Mouse (Mus musculus) heart, adult 2 months (tissue): ENCODE results near the gene Grid2.

Experiments
- CTCF ChIP-seq: fragments of 200-600 bp; IDR thresholded peaks from 2 replicates; pipeline ENCODE4 v1.8.1; 2022; ENCODE audit warnings: antibody characterized with exemption, mild to moderate bottlenecking, moderate library complexity
- EP300 ChIP-seq: fragments of 200-500 bp; IDR thresholded peaks from 2 replicates; pipeline ENCODE4 v1.6.1; 2011; ENCODE audit warnings: low read depth, low read length, control low read depth; ENCODE audit not compliant: insufficient read depth
- POLR2A ChIP-seq: fragments of 200-500 bp; IDR thresholded peaks from 2 replicates; pipeline ENCODE4 v1.6.1; 2011; ENCODE audit warnings: mild to moderate bottlenecking, low read depth, low read length, control low read depth; ENCODE audit not compliant: insufficient read depth

- TF ChIP-seq CTCF (no peak), POLR2A (no peak), EP300 (no peak)
These were observed 1448.0 kb downstream of the Grid2 start for GRCm38 (mm10) chr6:64703659-64704058.
